Mouse (Mus musculus) bone marrow macrophage, adult 2 months (primary cell): ENCODE measurements around the gene Cdk19. TPM values are rescaled to one million over a fixed set of nuclear protein-coding genes. Genes with fewer than 3 reads are reported as not detected.

Source experiments
- H3K27ac ChIP-seq: 2 replicates; pipeline ENCODE4 v1.5.1; 2012; ENCODE audit warnings: low read depth, low read length; ENCODE audit not compliant: insufficient read depth
- H3K4me1 ChIP-seq: 2 replicates; pipeline ENCODE4 v1.6.1; 2012; ENCODE audit warnings: low read length; ENCODE audit not compliant: control insufficient read depth, insufficient read depth
- H3K4me3 ChIP-seq: 2 replicates; pipeline ENCODE4 v1.5.1; 2012; ENCODE audit warnings: mild to moderate bottlenecking, low read length, moderate library complexity; ENCODE audit not compliant: insufficient read depth
- CTCF ChIP-seq: IDR thresholded peaks from 2 replicates; pipeline ENCODE4 v1.5.1; 2012; ENCODE audit warnings: low read depth, mild to moderate bottlenecking, low read length, moderate library complexity
- POLR2A ChIP-seq: IDR thresholded peaks from 2 replicates; pipeline ENCODE4 v1.6.1; 2012; ENCODE audit warnings: mild to moderate bottlenecking, low read depth, low read length, borderline replicate concordance
- polyA plus RNA-seq: library from polyadenylated mRNA; stranded (reverse); fragments of >200 nt; gene quantifications from 2 replicates; pipeline ENCODE4 v1.2.4, GENCODE M21; 2012; ENCODE audit not compliant: missing spikeins, insufficient read depth, insufficient read length

Gene Cdk19
- polyA plus RNA-seq, 1 experiment: 41.2 TPM

GRCm38 (mm10) chr10:40482285-40482684 lies 142.9 kb downstream of the Cdk19 start:
- no peak for TF ChIP-seq CTCF
- TF ChIP-seq POLR2A: no peak
- H3K4me3 ChIP-seq: no peak overlapping the region
- H3K27ac ChIP-seq: no peak overlapping the region
- peaks cover 32% of the 10 kb centered on the region for H3K4me1 ChIP-seq

GRCm38 (mm10) chr10:40489086-40489796 lies 149.9 kb downstream of the Cdk19 start:
- TF ChIP-seq POLR2A (no peak), CTCF (no peak)
- peak overlapping the region; percentile 25 for H3K4me3 ChIP-seq
- H3K4me1 ChIP-seq: peaks cover 8% of the 10 kb centered on the region
- H3K27ac ChIP-seq: no peak overlapping the region

- H3K4me3 ChIP-seq: no peak overlapping the region
- TF ChIP-seq CTCF (no peak), POLR2A (no peak)
- H3K27ac ChIP-seq: no peak overlapping the region
- peaks cover 8% of the 10 kb centered on the region for H3K4me1 ChIP-seq
These were observed 151.8 kb downstream of the Cdk19 start for GRCm38 (mm10) chr10:40491131-40491530.

- Histone ChIP-seq H3K27ac (no peak overlapping the region), H3K4me1 (peaks cover 8% of the 10 kb centered on the region), H3K4me3 (no peak overlapping the region)
- TF ChIP-seq CTCF: no peak
- no peak for TF ChIP-seq POLR2A
These were observed 152.4 kb downstream of the Cdk19 start for GRCm38 (mm10) chr10:40491748-40492147.

GRCm38 (mm10) chr10:40494181-40495162 lies 155.1 kb downstream of the Cdk19 start:
- Histone ChIP-seq H3K4me1 (peaks cover 19% of the 10 kb centered on the region), H3K27ac (no peak overlapping the region), H3K4me3 (no peak overlapping the region)
- TF ChIP-seq CTCF: no peak
- no peak for TF ChIP-seq POLR2A

GRCm38 (mm10) chr10:40497301-40498041 lies 158.1 kb downstream of the Cdk19 start:
- no peak overlapping the region for H3K4me3 ChIP-seq
- TF ChIP-seq CTCF (no peak), POLR2A (no peak)
- H3K27ac ChIP-seq: peak overlapping the region; percentile 22
- peaks cover 24% of the 10 kb centered on the region for H3K4me1 ChIP-seq

GRCm38 (mm10) chr10:40498426-40498825 lies 159.1 kb downstream of the Cdk19 start:
- no peak overlapping the region for H3K4me3 ChIP-seq
- TF ChIP-seq CTCF: no peak
- no peak for TF ChIP-seq POLR2A
- H3K4me1 ChIP-seq: peaks cover 24% of the 10 kb centered on the region
- H3K27ac ChIP-seq: no peak overlapping the region

GRCm38 (mm10) chr10:40499314-40500252 lies 160.2 kb downstream of the Cdk19 start:
- Histone ChIP-seq H3K4me3 (peak overlapping the region; percentile 45), H3K4me1 (peaks cover 24% of the 10 kb centered on the region), H3K27ac (peak overlapping the region; percentile 99)
- TF ChIP-seq CTCF (no peak), POLR2A (no peak)

GRCm38 (mm10) chr10:40500723-40501245 lies 161.4 kb downstream of the Cdk19 start:
- H3K4me3 ChIP-seq: no peak overlapping the region
- H3K4me1 ChIP-seq: peaks cover 24% of the 10 kb centered on the region
- H3K27ac ChIP-seq: peak overlapping the region; percentile 99; the same call in 1 of the 2 replicates
- TF ChIP-seq POLR2A (no peak), CTCF (no peak)
